Mouse (Mus musculus) intestine, postnatal 0 days (tissue): ENCODE data around the gene Cd3e. TPM values are rescaled to one million over a fixed set of nuclear protein-coding genes. Genes with fewer than 3 reads are reported as not detected.
"Not testable (repeated sequence)": the region's sequence is repeated elsewhere in the genome, so short reads cannot be mapped to it uniquely, and the experiment has no call there.

Experiments
- ATAC-seq: fragments of 200-750 bp; cut with Nextera tagmentation; 2 replicates; pipeline ENCODE4 v1.8.0; 2017; ENCODE audit warnings: mild to moderate bottlenecking, moderate TSS enrichment, moderate library complexity
- H3K27ac ChIP-seq: fragments of 300-500 bp; sonication (generic); 2 replicates; pipeline ENCODE4 v1.5.1; 2014; ENCODE audit warnings: mild to moderate bottlenecking, low read depth, low read length, moderate library complexity
- H3K27me3 ChIP-seq: fragments of 300-500 bp; sonication (generic); replicated peaks from 2 replicates; pipeline ENCODE4 v1.6.1; 2014; ENCODE audit warnings: low read length, mixed read lengths; ENCODE audit not compliant: control insufficient read depth, insufficient read depth
- H3K36me3 ChIP-seq: fragments of 300-500 bp; sonication (generic); 2 replicates; pipeline ENCODE4 v1.6.1; 2014; ENCODE audit warnings: mild to moderate bottlenecking, moderate library complexity; ENCODE audit not compliant: control insufficient read depth, insufficient read depth
- H3K4me1 ChIP-seq: fragments of 300-500 bp; sonication (generic); replicated peaks from 2 replicates; pipeline ENCODE4 v1.6.1; 2014; ENCODE audit warnings: antibody characterized with exemption, low read length, mixed read lengths; ENCODE audit not compliant: control insufficient read depth, insufficient read depth
- H3K4me2 ChIP-seq: fragments of 300-500 bp; sonication (generic); replicated peaks from 2 replicates; pipeline ENCODE4 v1.6.1; 2014; ENCODE audit warnings: low read depth, mild to moderate bottlenecking, moderate library complexity
- H3K4me3 ChIP-seq: fragments of 300-500 bp; sonication (generic); 2 replicates; pipeline ENCODE4 v1.5.1; 2014; ENCODE audit warnings: low read depth, low read length
- H3K9ac ChIP-seq: fragments of 300-500 bp; sonication (generic); 2 replicates; pipeline ENCODE4 v1.6.1; 2014; ENCODE audit warnings: mild to moderate bottlenecking, low read depth, low read length
- H3K9me3 ChIP-seq: fragments of 300-500 bp; sonication (generic); 2 replicates; pipeline ENCODE4 v1.6.1; 2016; ENCODE audit warnings: mixed run types; ENCODE audit not compliant: control insufficient read depth
- CTCF ChIP-seq: sonication (generic); IDR thresholded peaks from 2 replicates; pipeline ENCODE4 v1.5.1; 2016; ENCODE audit warnings: low read depth, mild to moderate bottlenecking, control low read depth, antibody characterized with exemption, moderate library complexity
- WGBS: fragments of 180-500 bp; shearing (Covaris S2); extraction: QIAGEN DNeasy Blood & Tissue Kit; methylation state at CpG from one replicate; pipeline ENCODE4 v1.1.7; 2014; 5-methylcytosine and 5-hydroxymethylcytosine counted together
- polyA plus RNA-seq: library from polyadenylated mRNA; unstranded; fragments of >200 nt; fragmentation: Nextera tagmentation; extraction: Ambion mirVana; gene quantifications from 2 replicates; pipeline ENCODE4 v1.2.1, GENCODE M21; 2015

Cd3e gene
- polyA plus RNA-seq, 1 experiment from 2014 or later, result 0.74 TPM

- ATAC-seq, result no peak
- TF ChIP-seq CTCF, result no peak
Measured at GRCm38 (mm10) chr9:45046973-45047372, 37.5 kb upstream of the Cd3e start.

GRCm38 (mm10) chr9:45042947-45043346 lies 33.5 kb upstream of the Cd3e start:
- no peak for TF ChIP-seq CTCF
- Histone ChIP-seq H3K4me3 (peak overlapping the region; percentile 38), H3K36me3 (no peaks in the 10 kb centered on the region), H3K4me1 (0 out of 2 replicates have a peak, but pooled peaks cover 6% of the 10 kb centered on the region), H3K9me3 (no peaks in the 10 kb centered on the region), H3K9ac (peak overlapping the region; percentile 45), H3K27ac (peak overlapping the region; percentile 68), H3K27me3 (no peaks in the 10 kb centered on the region), H3K4me2 (peak overlapping the region; percentile 61)
- WGBS, result under 1% methylated on average over 10 of the region's 10 CpGs
- no peak for ATAC-seq

More at GRCm38 (mm10) chr9:45046973-45047372, 37.5 kb upstream of the Cd3e start:
- H3K4me1 ChIP-seq, result no peaks in the 10 kb centered on the region
- 87% methylated on average over 16 of the region's 16 CpGs for WGBS
- H3K9me3 ChIP-seq, result no peaks in the 10 kb centered on the region
- no peak overlapping the region for H3K4me3 ChIP-seq
- no peak overlapping the region for H3K4me2 ChIP-seq
- no peaks in the 10 kb centered on the region for H3K27me3 ChIP-seq
- no peaks in the 10 kb centered on the region for H3K36me3 ChIP-seq
- H3K9ac ChIP-seq, result no peak overlapping the region
- H3K27ac ChIP-seq, result no peak overlapping the region

GRCm38 (mm10) chr9:45042056-45042720 lies 32.8 kb upstream of the Cd3e start:
- 2% methylated on average over 20 of the region's 20 CpGs for WGBS
- ATAC-seq, result peak; percentile 94
- peak overlapping the region; percentile 45 for H3K9ac ChIP-seq
- H3K4me1 ChIP-seq, result 0 out of 2 replicates have a peak, but pooled peaks cover 6% of the 10 kb centered on the region
- H3K9me3 ChIP-seq, result no peaks in the 10 kb centered on the region
- no peak for TF ChIP-seq CTCF
- H3K27me3 ChIP-seq, result no peaks in the 10 kb centered on the region
- H3K4me2 ChIP-seq, result peak overlapping the region; percentile 61
- peak overlapping the region; percentile 38 for H3K4me3 ChIP-seq
- H3K36me3 ChIP-seq, result no peaks in the 10 kb centered on the region
- peak overlapping the region; percentile 68 for H3K27ac ChIP-seq

- peak; percentile 35 for ATAC-seq
- Histone ChIP-seq H3K4me1 (0 out of 2 replicates have a peak, but pooled peaks cover 6% of the 10 kb centered on the region), H3K9me3 (no peaks in the 10 kb centered on the region), H3K27me3 (no peaks in the 10 kb centered on the region), H3K9ac (no peak overlapping the region), H3K27ac (peak overlapping the region; percentile 68), H3K4me3 (peak overlapping the region; percentile 18; the same call in 1 of the 2 replicates), H3K36me3 (no peaks in the 10 kb centered on the region), H3K4me2 (peak overlapping the region; percentile 57)
- WGBS, result 23% methylated on average over 17 of the region's 17 CpGs
- TF ChIP-seq CTCF, result no peak
Measured at GRCm38 (mm10) chr9:45041131-45041838, 31.9 kb upstream of the Cd3e start.

- Histone ChIP-seq H3K9ac (no peak overlapping the region), H3K36me3 (no peaks in the 10 kb centered on the region), H3K4me2 (peak overlapping the region; percentile 57), H3K4me3 (peak overlapping the region; percentile 18; the same call in 1 of the 2 replicates), H3K27me3 (no peaks in the 10 kb centered on the region), H3K27ac (no peak overlapping the region), H3K4me1 (0 out of 2 replicates have a peak, but pooled peaks cover 6% of the 10 kb centered on the region), H3K9me3 (no peaks in the 10 kb centered on the region)
- no peak for ATAC-seq
- TF ChIP-seq CTCF, result no peak
- 27% methylated on average over 14 of the region's 14 CpGs for WGBS
Measured at GRCm38 (mm10) chr9:45040066-45040845, 30.8 kb upstream of the Cd3e start.

- no peaks in the 10 kb centered on the region for H3K9me3 ChIP-seq
- no peak within 1 kb of the TSS for H3K9ac ChIP-seq
- H3K4me1 ChIP-seq, result 0 out of 2 replicates have a peak, but pooled peaks cover 6% of the 10 kb centered on the region
- TF ChIP-seq CTCF, result no peak
- no peak within 1 kb of the TSS for H3K27ac ChIP-seq
- ATAC-seq, result no peak
- H3K4me3 ChIP-seq, result peak within 1 kb of the TSS; percentile 18; the same call in 1 of the 2 replicates
- H3K4me2 ChIP-seq, result peak within 1 kb of the TSS; percentile 57
- H3K27me3 ChIP-seq, result no peaks in the 10 kb centered on the region
- no peaks in the 10 kb centered on the region for H3K36me3 ChIP-seq
- WGBS, result 50% methylated on average over 5 of the region's 5 CpGs
Measured at GRCm38 (mm10) chr9:45039499-45039898, 30.1 kb upstream of the Cd3e start, which contains the start of gene Mpzl2. TSS of gene Mpzl2 (plus strand) at chr9:45039799.

- not testable (repeated sequence) for ATAC-seq
Measured at GRCm38 (mm10) chr9:45037803-45038202, 28.4 kb upstream of the Cd3e start.

More at GRCm38 (mm10) chr9:45037803-45038202, 28.4 kb upstream of the Cd3e start:
- not testable (repeated sequence) for H3K36me3 ChIP-seq, H3K4me3 ChIP-seq, H3K4me1 ChIP-seq, H3K9me3 ChIP-seq, H3K27ac ChIP-seq, H3K4me2 ChIP-seq, H3K27me3 ChIP-seq, H3K9ac ChIP-seq
- 87% methylated on average over 1 of the region's 1 CpGs for WGBS
